Mouse (Mus musculus) liver, embryonic 13.5 days (tissue): ENCODE data around the gene Pnpt1. TPM values are rescaled to one million over a fixed set of nuclear protein-coding genes. Genes with fewer than 3 reads are reported as not detected.

ENCODE experiments used
- ATAC-seq: fragments of 200-750 bp; cut with Nextera tagmentation; 2 replicates; pipeline ENCODE4 v1.8.0; 2017; ENCODE audit warnings: low read depth, mild to moderate bottlenecking, moderate number of reproducible peaks, moderate library complexity
- DNase-seq: peaks from one replicate; pipeline ENCODE4 v3.0.0; 2022
- H3K27ac ChIP-seq: fragments of 300-500 bp; sonication (generic); 2 replicates; pipeline ENCODE4 v1.5.1; 2015; ENCODE audit warnings: moderate library complexity, mild to moderate bottlenecking, inconsistent platforms
- H3K27me3 ChIP-seq: fragments of 300-500 bp; sonication (generic); 2 replicates; pipeline ENCODE4 v1.6.1; 2015; ENCODE audit warnings: mild to moderate bottlenecking, inconsistent platforms
- H3K36me3 ChIP-seq: fragments of 300-500 bp; sonication (generic); 2 replicates; pipeline ENCODE4 v1.6.1; 2015; ENCODE audit warnings: mild to moderate bottlenecking, inconsistent platforms
- H3K4me1 ChIP-seq: fragments of 300-500 bp; sonication (generic); replicated peaks from 2 replicates; pipeline ENCODE4 v1.6.1; 2015; ENCODE audit warnings: inconsistent platforms
- H3K4me2 ChIP-seq: fragments of 300-500 bp; sonication (generic); 2 replicates; pipeline ENCODE4 v1.6.1; 2015; ENCODE audit warnings: inconsistent platforms, mild to moderate bottlenecking, moderate library complexity
- H3K4me3 ChIP-seq: fragments of 300-500 bp; sonication (generic); replicated peaks from 2 replicates; pipeline ENCODE4 v1.5.1; 2015; ENCODE audit warnings: mild to moderate bottlenecking, inconsistent platforms
- H3K9ac ChIP-seq: fragments of 300-500 bp; sonication (generic); 2 replicates; pipeline ENCODE4 v1.6.1; 2015; ENCODE audit warnings: mild to moderate bottlenecking, inconsistent platforms
- H3K9me3 ChIP-seq: fragments of 300-500 bp; sonication (generic); replicated peaks from 2 replicates; pipeline ENCODE4 v1.6.1; 2016; ENCODE audit warnings: inconsistent platforms
- WGBS: fragments of 180-500 bp; shearing (Covaris S2); methylation state at CpG from one replicate; pipeline ENCODE4 v1.1.7; 2015; ENCODE audit not compliant: insufficient replicate concordance; 5-methylcytosine and 5-hydroxymethylcytosine counted together
- polyA plus RNA-seq: library from polyadenylated mRNA; unstranded; fragments of >200 nt; fragmentation: Nextera tagmentation; extraction: Ambion mirVana; gene quantifications from 2 replicates; pipeline ENCODE4 v1.2.1, GENCODE M21; 2015

Pnpt1 gene
- polyA plus RNA-seq, 1 experiment from 2014 or later = 38.4 TPM

- DNase-seq (peak; percentile 4), ATAC-seq (peak; percentile 2; the same call in 1 of the 2 replicates)
- H3K27me3 ChIP-seq = no peaks in the 10 kb centered on the region
- H3K4me3 ChIP-seq = peak overlapping the region; percentile 84
- H3K36me3 ChIP-seq = peaks cover 5% of the 10 kb centered on the region
- peak overlapping the region; percentile 97 for H3K9ac ChIP-seq
- peak overlapping the region; percentile 97 for H3K27ac ChIP-seq
- H3K9me3 ChIP-seq = no peaks in the 10 kb centered on the region
- peak overlapping the region; percentile 96 for H3K4me2 ChIP-seq
- 3% methylated on average over 13 of the region's 13 CpGs for WGBS
- H3K4me1 ChIP-seq = peaks cover 16% of the 10 kb centered on the region
Measured at GRCm38 (mm10) chr11:29173706-29174436, 43.3 kb downstream of the Pnpt1 start.

GRCm38 (mm10) chr11:29179319-29179718 lies 48.8 kb downstream of the Pnpt1 start:
- ATAC-seq = no peak
- no peak overlapping the region for H3K4me3 ChIP-seq
- no peak overlapping the region for H3K4me2 ChIP-seq
- WGBS = 85% methylated on average over 1 of the region's 1 CpGs
- H3K4me1 ChIP-seq = 0 out of 2 replicates have a peak, but pooled peaks cover 2% of the 10 kb centered on the region
- H3K9me3 ChIP-seq = no peaks in the 10 kb centered on the region
- no peak overlapping the region for H3K27ac ChIP-seq
- H3K36me3 ChIP-seq = peaks cover 32% of the 10 kb centered on the region
- DNase-seq = no peak
- H3K27me3 ChIP-seq = no peaks in the 10 kb centered on the region
- no peak overlapping the region for H3K9ac ChIP-seq

- Histone ChIP-seq H3K27me3 (no peaks in the 10 kb centered on the region), H3K27ac (no peak overlapping the region), H3K4me3 (no peak overlapping the region), H3K4me2 (no peak overlapping the region), H3K4me1 (0 out of 2 replicates have a peak, but pooled peaks cover 2% of the 10 kb centered on the region), H3K36me3 (peaks cover 45% of the 10 kb centered on the region), H3K9me3 (no peaks in the 10 kb centered on the region), H3K9ac (no peak overlapping the region)
- no peak for DNase-seq
- ATAC-seq = no peak
- 88% methylated on average over 3 of the region's 3 CpGs for WGBS
Measured at GRCm38 (mm10) chr11:29180657-29181056, 50.1 kb downstream of the Pnpt1 start.

GRCm38 (mm10) chr11:29181751-29182150 lies 51.2 kb downstream of the Pnpt1 start:
- H3K4me3 ChIP-seq = no peak overlapping the region
- peaks cover 56% of the 10 kb centered on the region for H3K36me3 ChIP-seq
- no peaks in the 10 kb centered on the region for H3K9me3 ChIP-seq
- no peak overlapping the region for H3K27ac ChIP-seq
- no peak overlapping the region for H3K4me2 ChIP-seq
- no peak overlapping the region for H3K9ac ChIP-seq
- ATAC-seq = no peak
- H3K27me3 ChIP-seq = no peaks in the 10 kb centered on the region
- 85% methylated on average over 5 of the region's 5 CpGs for WGBS
- H3K4me1 ChIP-seq = 0 out of 2 replicates have a peak, but pooled peaks cover 2% of the 10 kb centered on the region
- no peak for DNase-seq

- WGBS = 77% methylated on average over 2 of the region's 2 CpGs
- Histone ChIP-seq H3K4me3 (no peak overlapping the region), H3K27me3 (no peaks in the 10 kb centered on the region), H3K9me3 (no peaks in the 10 kb centered on the region), H3K27ac (no peak overlapping the region), H3K36me3 (peaks cover 63% of the 10 kb centered on the region), H3K4me2 (no peak overlapping the region), H3K4me1 (no peaks in the 10 kb centered on the region), H3K9ac (no peak overlapping the region)
- DNase-seq = no peak
- ATAC-seq = no peak
Measured at GRCm38 (mm10) chr11:29188981-29189380, 58.4 kb downstream of the Pnpt1 start.

GRCm38 (mm10) chr11:29203653-29204052 lies 73.1 kb downstream of the Pnpt1 start:
- Histone ChIP-seq H3K36me3 (peaks cover 48% of the 10 kb centered on the region), H3K9me3 (no peaks in the 10 kb centered on the region), H3K4me1 (no peaks in the 10 kb centered on the region), H3K9ac (no peak overlapping the region), H3K4me3 (no peak overlapping the region), H3K4me2 (no peak overlapping the region), H3K27me3 (no peaks in the 10 kb centered on the region), H3K27ac (no peak overlapping the region)
- 74% methylated on average over 5 of the region's 5 CpGs for WGBS
- DNase-seq = no peak
- no peak for ATAC-seq

- Histone ChIP-seq H3K4me1 (no peaks in the 10 kb centered on the region), H3K9me3 (no peaks in the 10 kb centered on the region), H3K27me3 (no peaks in the 10 kb centered on the region), H3K36me3 (peaks cover 41% of the 10 kb centered on the region), H3K9ac (no peak overlapping the region), H3K4me3 (no peak overlapping the region), H3K4me2 (no peak overlapping the region), H3K27ac (no peak overlapping the region)
- DNase-seq (no peak), ATAC-seq (no peak)
- 78% methylated on average over 2 of the region's 2 CpGs for WGBS
Measured at GRCm38 (mm10) chr11:29209774-29210173, 79.2 kb downstream of the Pnpt1 start.

Other genes starting within 250 kb of the Pnpt1 start
- 48.7 and 67.6 TPM in 2 replicates for gene Ppp4r3b, start 42.1 kb downstream of the Pnpt1 start, polyA plus RNA-seq
- 18.9 and 20.8 TPM in 2 replicates for gene Cfap36, start 116.7 kb downstream of the Pnpt1 start, polyA plus RNA-seq
- 5.0 and 5.2 TPM in 2 replicates for gene Ccdc88a, start 242.9 kb downstream of the Pnpt1 start, polyA plus RNA-seq